Mouse (Mus musculus) regulatory T cell (primary cell): ENCODE results near the gene Ccdc54.

ENCODE experiments used
- in situ Hi-C: fragments of 300-600 bp; cut with MboI, MseI; formaldehyde crosslinking; loops from one replicate; pipeline ENCODE4 v1.15.1; 2025; ENCODE audit warnings: high pct_unique_total_duplicates

Ccdc54 gene

GRCm38 (mm10) chr16:50591054-50591453 lies at the start of gene Ccdc54:
Gene Ccdc54, minus strand, starts transcription at chr16:50591154.
- in situ Hi-C loops = no loop called here

GRCm38 (mm10) chr16:50632585-50632984 lies 41.6 kb upstream of the Ccdc54 start:
- in situ Hi-C loops = no loop called here

- in situ Hi-C loops = no loop called here
These were observed 24.6 kb upstream of the Ccdc54 start for GRCm38 (mm10) chr16:50615569-50615968.

DNA sequence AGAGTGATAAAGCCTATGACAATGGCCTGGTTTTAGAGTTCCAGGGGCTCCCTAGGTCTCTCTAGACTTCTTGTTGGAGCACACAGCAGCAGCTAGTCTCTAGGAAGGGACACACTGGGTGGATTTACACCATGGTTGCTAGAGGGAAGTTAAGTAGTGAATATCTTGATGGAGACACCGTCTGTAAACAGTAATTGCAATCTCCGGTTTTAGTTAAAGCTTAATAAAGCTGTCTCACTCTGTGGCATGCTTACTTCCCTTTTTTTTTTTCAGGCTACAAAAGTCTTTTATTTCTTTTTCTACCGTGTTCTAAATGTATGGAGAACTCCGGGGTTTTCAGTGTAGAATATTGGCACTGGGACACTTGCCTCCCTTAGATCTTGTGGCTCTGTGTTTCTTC lies 22.0 kb upstream of the Ccdc54 start:
- in situ Hi-C loops = no loop called here

GRCm38 (mm10) chr16:50610580-50610979 lies 19.6 kb upstream of the Ccdc54 start:
- in situ Hi-C loops = no loop called here

DNA sequence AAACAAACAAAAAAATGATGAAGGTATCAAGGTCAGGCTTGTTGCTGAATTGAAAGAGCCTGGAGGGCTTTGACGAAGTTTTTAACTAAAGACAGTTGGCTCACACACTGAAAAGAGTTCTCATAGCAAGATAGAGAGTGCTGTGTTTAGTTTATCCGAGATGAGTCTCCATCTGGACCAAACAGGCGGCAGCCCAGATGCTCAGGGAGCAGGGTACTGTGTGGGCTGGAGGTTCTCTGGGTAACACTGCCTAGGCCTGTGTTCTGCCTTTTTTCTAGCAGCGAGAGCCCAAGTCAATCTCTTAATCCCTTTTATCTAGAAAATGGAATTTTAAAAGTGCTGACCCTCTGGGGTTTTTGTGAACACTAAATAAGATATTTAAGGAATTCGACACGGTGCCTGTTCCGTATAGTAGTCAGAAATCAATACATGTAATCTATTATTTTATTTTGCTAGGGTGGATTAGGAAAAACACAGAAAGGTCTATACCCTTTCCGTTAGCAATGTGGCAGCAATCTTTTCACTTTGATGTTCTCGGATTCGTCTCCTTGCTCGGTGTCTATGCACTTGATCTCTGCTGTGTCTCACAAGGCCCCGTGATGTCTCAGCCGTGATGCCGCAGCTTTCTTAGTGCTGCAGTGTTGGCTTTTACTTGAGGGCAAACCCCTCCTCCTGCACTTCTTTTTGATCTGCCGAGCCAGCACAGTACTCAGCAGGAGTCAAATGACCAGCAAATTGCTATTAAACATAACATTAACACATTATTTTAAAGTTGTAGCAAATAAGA lies 17.0 kb upstream of the Ccdc54 start:
- in situ Hi-C loops = no loop called here

DNA sequence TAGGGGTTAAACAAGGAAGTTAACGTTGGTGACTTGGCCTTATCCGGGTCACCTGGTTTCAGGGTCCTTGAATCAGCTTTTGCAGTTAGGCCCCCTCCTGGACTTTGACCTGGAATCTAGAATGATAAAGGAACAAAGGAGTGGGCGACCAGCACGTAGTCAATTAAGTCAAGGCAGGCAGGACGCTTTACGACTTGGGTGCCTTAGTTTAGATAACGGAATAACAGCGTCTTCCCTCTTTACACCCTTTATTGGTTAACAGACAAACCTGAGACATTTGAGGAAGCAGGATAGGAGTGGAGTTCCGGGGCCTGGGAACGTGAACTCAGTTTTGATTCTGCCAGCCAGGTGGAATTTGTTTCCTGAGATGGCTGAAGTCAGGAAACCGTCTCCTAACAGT lies 13.9 kb upstream of the Ccdc54 start:
- in situ Hi-C loops = no loop called here

- in situ Hi-C loops = no loop called here
These were observed 11.0 kb upstream of the Ccdc54 start for GRCm38 (mm10) chr16:50601947-50602346.

DNA sequence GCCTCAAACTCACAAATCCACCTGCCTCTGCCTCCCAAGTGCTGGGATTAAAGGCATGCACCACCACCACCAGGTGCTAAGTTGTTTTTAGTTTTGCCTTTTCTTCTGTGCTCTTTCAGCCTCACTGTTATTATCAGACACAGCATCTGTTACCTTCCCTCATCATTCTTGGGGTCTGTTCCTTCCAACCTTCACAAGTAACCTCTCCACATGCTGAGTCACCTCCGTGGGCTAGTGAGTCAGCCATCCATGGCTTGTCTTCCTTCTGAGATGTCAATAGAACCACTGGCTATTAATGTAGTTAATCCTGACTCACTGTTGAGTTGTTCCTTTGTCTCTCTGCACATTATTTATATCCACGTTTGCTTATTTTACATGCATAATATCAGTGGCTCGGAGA lies 9.7 kb upstream of the Ccdc54 start:
- in situ Hi-C loops = no loop called here

DNA sequence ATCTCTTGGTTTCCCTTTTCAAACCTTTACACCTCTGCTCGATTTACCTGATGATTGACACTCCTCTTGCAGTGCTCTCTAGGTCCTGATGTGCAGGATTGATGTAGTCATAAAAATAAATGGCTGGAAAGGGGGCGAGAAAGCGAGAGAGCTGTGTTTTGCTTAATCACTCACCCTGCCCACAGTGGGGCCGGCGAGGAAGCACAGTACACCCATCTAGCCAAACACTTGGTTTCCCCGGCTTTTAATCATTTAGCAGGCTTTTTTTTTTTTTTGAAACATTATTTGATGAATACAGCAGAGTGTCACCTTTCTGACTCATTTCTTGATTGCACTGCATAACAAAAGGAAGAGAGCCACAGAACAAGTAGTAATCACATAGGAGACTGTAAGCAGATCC lies 5.7 kb upstream of the Ccdc54 start:
- in situ Hi-C loops = no loop called here

GRCm38 (mm10) chr16:50596171-50596570 lies 5.2 kb upstream of the Ccdc54 start:
- in situ Hi-C loops = no loop called here

- in situ Hi-C loops = no loop called here
These were observed 3.9 kb upstream of the Ccdc54 start for GRCm38 (mm10) chr16:50594876-50595275.

- in situ Hi-C loops = no loop called here
These were observed 2.4 kb upstream of the Ccdc54 start for GRCm38 (mm10) chr16:50593361-50593760.

DNA sequence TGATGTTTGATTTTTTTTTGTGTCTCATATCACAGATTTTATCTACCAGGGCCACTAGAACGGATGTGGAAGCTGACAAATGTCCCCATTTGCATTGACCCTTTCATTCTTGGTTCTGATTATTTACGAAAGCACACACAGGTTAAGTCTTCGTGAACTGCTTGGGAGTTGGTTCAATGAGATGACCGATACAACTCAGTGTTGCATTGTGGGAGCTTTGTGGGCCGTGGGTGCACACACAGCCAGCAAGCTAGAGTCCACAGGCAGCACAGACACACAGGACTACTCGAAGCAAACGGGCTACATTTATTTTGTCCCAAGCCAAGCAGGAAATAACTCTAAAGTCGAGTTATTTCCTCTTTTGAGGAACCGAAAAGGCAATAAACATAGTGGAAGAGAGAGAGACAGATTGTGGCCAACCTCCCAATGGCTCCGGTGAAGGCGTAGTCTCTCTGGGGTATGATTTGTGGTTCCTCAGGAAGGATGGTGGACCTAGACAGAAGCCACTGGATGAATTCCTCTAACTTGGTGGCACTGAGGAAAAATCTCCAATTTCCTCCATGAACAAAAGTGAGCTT lies 1.3 kb downstream of the Ccdc54 start:
- in situ Hi-C loops = no loop called here

- in situ Hi-C loops = no loop called here
These were observed 2.8 kb downstream of the Ccdc54 start for GRCm38 (mm10) chr16:50588191-50588590.

- in situ Hi-C loops = no loop called here
These were observed 3.8 kb downstream of the Ccdc54 start for GRCm38 (mm10) chr16:50587139-50587538.

- in situ Hi-C loops = no loop called here
These were observed 12.6 kb downstream of the Ccdc54 start for GRCm38 (mm10) chr16:50578361-50578760.

GRCm38 (mm10) chr16:50572557-50572956 lies 18.4 kb downstream of the Ccdc54 start:
- in situ Hi-C loops = no loop called here

DNA sequence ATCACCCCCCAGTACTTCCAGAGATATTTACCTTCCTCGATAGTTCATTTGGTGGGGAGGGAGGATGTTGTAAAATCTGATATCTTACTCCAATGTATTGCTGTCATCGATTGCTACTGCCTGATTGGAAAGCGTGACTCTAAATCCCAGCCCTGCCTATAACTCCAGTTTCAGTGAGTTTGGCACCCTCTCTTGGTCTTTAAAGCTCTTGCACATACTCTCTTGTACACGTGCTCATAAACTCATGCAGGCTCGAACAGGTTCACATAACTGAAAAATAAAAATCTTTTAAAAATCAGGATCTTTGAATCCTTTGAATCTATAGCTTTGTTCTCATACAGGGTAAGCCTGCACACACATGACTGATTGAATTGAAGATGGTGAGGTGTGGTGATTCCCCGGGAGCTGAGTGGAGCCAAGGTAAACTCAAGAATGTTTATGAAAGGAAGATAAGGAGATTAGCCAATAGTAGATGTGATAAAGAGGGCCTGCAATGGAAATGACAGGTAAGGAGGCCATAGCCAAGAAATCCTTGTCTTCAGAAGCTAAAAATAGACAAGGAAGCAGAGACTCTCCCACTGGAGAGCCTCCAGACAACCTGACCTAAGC lies 31.7 kb downstream of the Ccdc54 start:
- in situ Hi-C loops = no loop called here

- in situ Hi-C loops = no loop called here
These were observed 37.1 kb downstream of the Ccdc54 start for GRCm38 (mm10) chr16:50553828-50554227.

GRCm38 (mm10) chr16:50551871-50552528 lies 39.0 kb downstream of the Ccdc54 start:
- in situ Hi-C loops = no loop called here

DNA sequence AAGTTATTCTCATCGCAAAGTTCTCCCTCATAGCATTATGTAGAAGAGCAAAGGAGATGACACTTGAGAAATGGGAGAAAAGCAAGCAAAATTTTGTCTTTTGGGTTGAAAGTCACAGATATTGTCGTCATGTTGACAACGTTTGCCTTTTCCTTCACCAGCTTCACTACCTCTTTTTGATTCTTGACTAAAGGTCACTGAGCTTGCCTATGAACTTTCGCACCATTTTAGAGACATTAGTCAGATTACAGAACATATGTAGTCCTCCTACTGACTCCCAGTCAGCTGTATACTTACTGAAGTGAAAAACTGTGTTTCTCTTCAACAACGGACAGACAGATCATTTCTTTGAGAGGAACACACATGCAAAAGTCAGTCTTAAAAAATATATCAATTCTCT lies 40.0 kb downstream of the Ccdc54 start:
- in situ Hi-C loops = no loop called here
